Mouse (Mus musculus) 3134 (cell line): ENCODE measurements around the gene Acbd6.

Source experiments
- DNase-seq: peaks from one replicate; pipeline ENCODE4 v3.0.0-alpha.2; 2011; ENCODE audit warnings: low spot score; ENCODE audit not compliant: insufficient read length; ENCODE audit errors: extremely low read depth

Gene Acbd6

GRCm38 (mm10) chr1:155646345-155647307 is 88.7 kb downstream of the Acbd6 start:
- DNase-seq, result no peak

GRCm38 (mm10) chr1:155650121-155650846 is 92.4 kb downstream of the Acbd6 start:
- DNase-seq, result no peak

- DNase-seq, result no peak
Observed at GRCm38 (mm10) chr1:155654961-155655360, 97.0 kb downstream of the Acbd6 start.

GRCm38 (mm10) chr1:155656321-155656720 is 98.4 kb downstream of the Acbd6 start:
- DNase-seq, result no peak

GRCm38 (mm10) chr1:155663994-155664393 is 106.1 kb downstream of the Acbd6 start:
- DNase-seq, result no peak

GRCm38 (mm10) chr1:155675570-155675969 is 117.7 kb downstream of the Acbd6 start:
- DNase-seq, result no peak

- no peak for DNase-seq
Observed at GRCm38 (mm10) chr1:155681116-155681799, 123.3 kb downstream of the Acbd6 start.

- no peak for DNase-seq
Observed at GRCm38 (mm10) chr1:155686816-155687215, 128.9 kb downstream of the Acbd6 start.

GRCm38 (mm10) chr1:155689141-155689540 is 131.2 kb downstream of the Acbd6 start:
- DNase-seq, result no peak

- DNase-seq, result no peak
Observed at GRCm38 (mm10) chr1:155689558-155689957, 131.6 kb downstream of the Acbd6 start.

- DNase-seq, result no peak
Observed at GRCm38 (mm10) chr1:155692230-155692629, 134.3 kb downstream of the Acbd6 start.

- no peak for DNase-seq
Observed at GRCm38 (mm10) chr1:155693026-155693425, 135.1 kb downstream of the Acbd6 start.

GRCm38 (mm10) chr1:155693443-155693842 is 135.5 kb downstream of the Acbd6 start:
- no peak for DNase-seq

- DNase-seq, result no peak
Observed at GRCm38 (mm10) chr1:155698373-155699159, 140.6 kb downstream of the Acbd6 start.

- DNase-seq, result no peak
Observed at GRCm38 (mm10) chr1:155700886-155701285, 143.0 kb downstream of the Acbd6 start.

- no peak for DNase-seq
Observed at GRCm38 (mm10) chr1:155703191-155703680, 145.3 kb downstream of the Acbd6 start.

GRCm38 (mm10) chr1:155704182-155704581 is 146.3 kb downstream of the Acbd6 start:
- no peak for DNase-seq

GRCm38 (mm10) chr1:155713306-155713705 is 155.4 kb downstream of the Acbd6 start:
- no peak for DNase-seq

GRCm38 (mm10) chr1:155715366-155715765 is 157.4 kb downstream of the Acbd6 start:
- no peak for DNase-seq

- DNase-seq, result no peak
Observed at GRCm38 (mm10) chr1:155717301-155717700, 159.4 kb downstream of the Acbd6 start.
